Mouse (Mus musculus) lung, postnatal 10 days (tissue): ENCODE results near the gene Gsn.

Experiments used
- DNase-seq: peaks from one replicate; pipeline ENCODE4 v3.0.0; 2021

Gene Gsn

GRCm38 (mm10) chr2:35255004-35255403, 1.2 kb upstream of the Gsn start:
- DNase-seq: no peak

- DNase-seq: no peak
Measured at GRCm38 (mm10) chr2:35255462-35255861, 718 bp upstream of the Gsn start.

- DNase-seq: no peak
Measured at GRCm38 (mm10) chr2:35256932-35257331, 752 bp downstream of the Gsn start.

- no peak for DNase-seq
Measured at GRCm38 (mm10) chr2:35257886-35258285, 1.7 kb downstream of the Gsn start.

GRCm38 (mm10) chr2:35258590-35258989, 2.4 kb downstream of the Gsn start:
- no peak for DNase-seq

- peak; percentile 33 for DNase-seq
Measured at GRCm38 (mm10) chr2:35259338-35260080, 3.3 kb downstream of the Gsn start.

GRCm38 (mm10) chr2:35260291-35260690, 4.1 kb downstream of the Gsn start:
- DNase-seq: no peak

GRCm38 (mm10) chr2:35264095-35264494, 7.9 kb downstream of the Gsn start:
- DNase-seq: no peak

- DNase-seq: peak; percentile 81
Measured at GRCm38 (mm10) chr2:35265296-35265695, 9.1 kb downstream of the Gsn start.

- no peak for DNase-seq
Measured at GRCm38 (mm10) chr2:35265775-35266174, 9.6 kb downstream of the Gsn start.

- DNase-seq: peak; percentile 64
Measured at GRCm38 (mm10) chr2:35266251-35266905, 10.2 kb downstream of the Gsn start.

GRCm38 (mm10) chr2:35267156-35267875, 11.1 kb downstream of the Gsn start:
- DNase-seq: peak; percentile 82

- DNase-seq: peak; percentile 40
Measured at GRCm38 (mm10) chr2:35267876-35268566, 11.8 kb downstream of the Gsn start.

GRCm38 (mm10) chr2:35269136-35269535, 13.0 kb downstream of the Gsn start:
- peak; percentile 37 for DNase-seq

GRCm38 (mm10) chr2:35269716-35270260, 13.6 kb downstream of the Gsn start:
- DNase-seq: peak; percentile 54

GRCm38 (mm10) chr2:35270531-35270984, 14.4 kb downstream of the Gsn start:
- peak; percentile 79 for DNase-seq

- DNase-seq: peak; percentile 74
Measured at GRCm38 (mm10) chr2:35271817-35272216, 15.6 kb downstream of the Gsn start.

GRCm38 (mm10) chr2:35272881-35273280, 16.7 kb downstream of the Gsn start:
- no peak for DNase-seq

GRCm38 (mm10) chr2:35273536-35273935, 17.4 kb downstream of the Gsn start:
- DNase-seq: peak; percentile 80

GRCm38 (mm10) chr2:35277686-35278085, 21.5 kb downstream of the Gsn start:
- DNase-seq: peak; percentile 92

- peak; percentile 64 for DNase-seq
Measured at GRCm38 (mm10) chr2:35278371-35279210, 22.4 kb downstream of the Gsn start.

GRCm38 (mm10) chr2:35280001-35280400, 23.8 kb downstream of the Gsn start:
- no peak for DNase-seq
